Mouse (Mus musculus) 3134 (cell line): Measurements from ENCODE around the gene Rpl34.

Experiments used
- DNase-seq: peaks from one replicate; pipeline ENCODE4 v3.0.0-alpha.2; 2011; ENCODE audit warnings: low spot score; ENCODE audit not compliant: insufficient read length; ENCODE audit errors: extremely low read depth

Rpl34 gene

DNA sequence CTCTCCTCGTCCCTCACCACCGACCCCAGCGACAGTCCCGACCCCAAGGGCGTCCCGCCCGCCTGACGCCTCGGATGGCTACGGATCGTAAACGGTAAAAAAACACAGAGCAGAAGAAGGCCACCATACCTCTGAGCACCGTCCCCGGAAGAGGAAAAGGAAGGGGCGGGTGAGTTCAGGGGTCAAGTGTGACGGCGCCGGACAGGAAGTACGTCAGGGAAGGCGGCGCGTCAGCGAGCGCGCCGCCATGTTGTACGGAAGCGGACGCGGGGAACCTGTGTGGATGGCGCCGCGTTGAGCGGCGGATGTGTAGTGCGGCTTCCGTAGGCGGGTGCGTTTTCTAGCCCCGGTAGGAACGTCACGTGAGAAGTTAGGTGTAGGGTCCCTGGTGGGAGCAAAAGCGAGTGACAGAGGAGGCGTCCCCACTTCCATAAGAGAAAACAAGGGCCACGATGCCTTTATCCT lies at the start of gene Rpl34:
Rpl34 (minus strand) TSS at position 210 of the 465 bp plus-strand sequence.
- DNase-seq, result peak; percentile 97

DNA sequence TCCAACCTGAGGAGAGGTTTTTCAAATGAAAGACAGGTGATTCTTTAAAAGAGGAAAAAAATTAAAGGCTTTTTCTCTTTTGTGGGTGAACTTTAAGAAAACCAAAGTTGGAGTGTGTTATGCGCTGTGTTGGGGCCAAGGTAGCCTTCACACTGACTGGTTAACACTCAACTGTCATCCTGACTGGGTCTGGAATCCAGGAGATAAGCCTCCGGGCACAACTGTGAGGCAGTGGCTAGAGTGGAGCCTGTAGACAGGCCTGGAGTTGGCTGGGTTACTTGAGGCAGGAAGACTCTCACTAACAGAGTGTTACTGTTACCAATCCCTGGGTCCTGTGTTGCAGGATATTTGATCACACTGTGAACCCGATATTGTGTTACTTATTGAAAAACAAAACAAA lies 38.0 kb upstream of the Rpl34 start:
- no peak for DNase-seq

DNA sequence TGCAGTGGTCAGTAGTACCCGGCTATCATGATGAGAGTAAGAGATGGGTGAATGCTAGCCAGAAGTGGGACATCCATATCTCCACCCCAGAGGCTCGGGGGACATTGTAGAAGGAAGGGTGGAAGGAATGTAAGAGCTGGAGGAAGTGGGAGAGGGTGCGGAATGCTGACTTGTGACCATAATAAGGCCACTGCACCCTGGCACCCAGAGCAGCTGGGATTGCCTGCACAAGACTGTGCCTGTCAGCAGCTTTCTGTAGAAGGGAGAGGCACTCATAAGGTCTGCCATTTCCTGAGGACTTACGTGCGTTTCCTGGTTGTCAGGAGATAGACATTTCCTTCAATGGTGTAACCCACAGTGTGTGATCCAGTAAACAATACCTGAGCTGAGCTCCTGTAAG lies 33.9 kb upstream of the Rpl34 start:
- DNase-seq, result no peak

DNA sequence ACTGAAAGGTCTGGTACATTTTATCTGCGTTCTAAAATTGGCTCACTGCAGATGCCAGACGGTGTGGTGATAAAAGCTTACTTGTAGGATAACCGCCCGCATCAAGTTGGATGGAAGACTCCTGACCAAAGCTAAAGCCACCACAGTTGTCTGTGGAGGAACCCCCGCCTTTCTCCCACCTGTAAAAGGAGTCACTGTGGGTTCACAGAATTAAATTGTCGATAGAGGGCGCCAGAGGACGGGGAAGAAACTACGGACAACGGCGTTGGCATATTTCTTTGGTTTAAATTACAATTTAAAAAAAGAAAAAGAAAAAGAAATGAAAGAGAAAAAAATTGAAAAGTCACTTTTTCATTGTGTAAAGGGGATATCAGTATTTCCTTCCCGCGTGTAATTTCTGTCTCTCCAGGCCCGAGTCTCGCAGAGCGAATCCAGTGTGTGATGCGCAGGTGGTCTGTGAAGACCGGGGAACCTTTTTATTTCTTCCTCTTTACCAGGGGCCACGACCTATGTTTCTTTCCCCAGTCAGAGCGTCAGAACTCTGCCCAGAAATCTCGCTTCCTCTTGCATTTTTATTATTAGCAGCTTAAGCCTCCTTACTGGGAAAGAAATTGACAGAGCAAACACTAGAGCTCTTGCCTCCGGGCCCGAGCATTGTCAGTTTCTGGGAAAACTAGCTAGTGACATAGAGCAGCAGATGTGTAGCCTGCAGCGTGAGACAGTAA lies 30.7 kb upstream of the Rpl34 start:
- DNase-seq, result no peak

DNA sequence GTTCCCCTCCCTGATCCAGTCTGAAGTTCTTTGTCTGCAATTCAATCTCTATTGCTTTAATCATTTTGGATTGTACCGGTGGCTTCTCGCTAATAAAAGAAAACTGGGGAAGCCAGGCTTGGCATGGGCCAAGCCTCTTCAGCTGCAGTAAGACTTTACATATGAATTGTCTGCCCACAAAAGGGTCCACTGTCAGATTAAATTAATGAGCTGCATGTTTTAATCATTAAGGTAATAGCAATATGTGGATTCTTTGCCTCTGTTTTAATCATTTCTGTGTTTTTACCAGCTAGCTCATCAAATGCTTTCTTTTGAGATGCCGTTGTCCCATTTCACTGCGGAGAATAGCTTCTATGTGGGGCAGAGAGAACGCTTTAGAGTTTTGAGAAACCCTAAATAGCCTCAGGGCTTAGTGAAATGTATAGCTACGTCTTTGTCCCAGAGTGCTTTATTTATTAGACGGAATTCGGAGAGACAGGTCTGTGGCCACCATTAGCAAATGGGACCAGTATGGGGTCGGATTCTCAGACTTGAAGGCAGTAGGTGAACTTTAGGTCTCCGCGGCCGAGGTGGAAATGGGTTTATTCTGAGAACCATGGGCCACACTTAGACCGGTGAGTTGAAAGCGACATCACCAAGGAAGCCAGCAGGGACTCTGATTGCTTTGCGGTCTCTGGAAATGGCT lies 28.1 kb upstream of the Rpl34 start:
- DNase-seq, result no peak

DNA sequence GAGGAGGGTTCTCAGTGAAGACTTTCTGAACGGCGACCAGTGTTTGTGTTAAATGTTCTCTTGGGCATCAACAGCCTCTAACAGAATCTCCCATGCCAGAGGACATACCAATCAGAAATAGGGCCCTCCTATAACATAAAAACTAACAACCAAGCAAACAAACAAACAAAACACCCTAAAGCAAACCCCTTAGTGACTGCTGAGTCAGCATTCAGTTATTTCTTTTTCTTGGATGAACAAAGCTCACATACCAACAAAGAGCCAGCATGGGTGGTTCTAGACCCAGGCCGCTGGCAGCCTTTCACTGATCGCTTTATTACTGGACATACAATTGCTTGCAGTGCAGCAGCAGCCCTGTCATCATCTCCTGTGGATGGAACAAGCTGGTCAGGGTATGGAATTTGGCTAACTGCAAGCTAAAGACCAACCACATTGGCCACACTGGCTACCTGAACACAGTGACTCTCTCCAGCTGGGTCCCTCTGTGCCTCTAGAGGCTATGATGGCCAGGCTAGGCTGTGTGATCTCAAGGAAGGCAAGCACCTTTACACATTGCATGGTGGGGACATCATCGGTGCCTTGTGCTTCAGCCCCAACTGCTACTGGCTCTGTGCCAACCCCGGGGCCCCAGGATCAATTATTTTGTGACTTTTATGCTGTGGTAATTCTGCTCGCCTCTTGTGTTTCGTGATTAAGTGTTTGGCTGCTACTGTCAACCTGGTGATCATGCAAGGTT lies 27.1 kb upstream of the Rpl34 start:
- DNase-seq, result peak; percentile 46

DNA sequence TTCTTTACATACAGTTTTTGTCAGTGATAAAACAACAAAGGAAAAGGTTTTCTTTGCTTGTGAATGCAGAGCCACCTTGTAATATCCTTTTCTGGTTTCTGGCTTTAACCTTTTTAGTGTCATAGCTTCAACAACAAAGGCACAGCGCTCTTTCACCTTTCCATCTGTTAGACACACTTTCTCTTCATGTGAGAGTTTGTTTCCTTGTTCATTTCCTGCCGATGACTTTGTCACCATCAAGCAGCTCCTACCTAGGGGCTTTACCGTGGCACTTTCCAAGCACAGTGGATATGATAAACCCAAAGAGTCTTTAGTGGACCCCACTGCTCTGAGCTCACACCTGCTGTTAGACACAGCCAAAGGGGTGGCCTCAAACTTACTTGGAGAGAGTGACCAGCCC lies 19.0 kb upstream of the Rpl34 start:
- no peak for DNase-seq

DNA sequence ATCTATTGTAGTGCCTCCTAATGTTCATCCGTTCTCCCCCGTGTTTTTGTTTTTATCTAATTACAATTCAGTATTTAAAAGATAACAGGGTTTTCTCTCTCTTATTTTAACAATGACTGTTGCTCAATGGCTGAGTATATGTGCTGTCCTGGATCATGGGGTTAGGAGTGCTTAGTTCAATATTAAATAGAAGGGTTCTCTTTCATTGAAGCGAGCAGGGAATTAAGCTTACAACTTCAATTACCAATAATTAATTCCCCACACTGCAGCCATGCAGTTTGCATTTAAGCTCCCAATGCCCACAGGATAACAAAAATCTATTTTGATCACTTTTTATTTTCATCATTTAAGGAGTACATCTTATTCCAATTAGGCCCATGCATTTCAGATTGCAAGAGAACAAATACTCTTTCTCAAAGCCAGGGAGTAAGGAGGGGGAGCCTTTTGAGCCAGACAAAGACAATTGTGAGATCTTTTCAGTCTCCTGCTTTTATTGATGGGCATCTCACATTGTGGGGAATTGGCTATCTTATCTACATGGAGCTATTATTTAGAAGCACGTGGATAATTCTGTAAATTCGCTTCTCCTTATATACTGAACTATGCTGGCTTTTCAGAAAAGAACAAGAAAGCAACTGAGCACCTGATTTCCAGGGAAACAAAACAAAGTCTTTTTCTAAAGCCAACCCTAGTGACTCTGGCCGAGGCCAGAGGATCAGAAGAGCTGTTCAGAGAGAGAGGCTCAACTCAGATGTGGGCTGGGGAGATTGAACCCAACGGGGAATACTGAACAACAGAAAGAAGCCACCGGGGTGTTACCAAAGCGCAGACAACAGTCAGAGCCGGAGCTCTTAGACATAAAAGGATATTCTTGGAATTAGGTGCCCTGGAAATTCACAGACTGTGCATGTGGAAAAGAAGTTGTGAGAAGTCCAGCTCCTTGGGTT lies 16.7 kb upstream of the Rpl34 start:
- no peak for DNase-seq

DNA sequence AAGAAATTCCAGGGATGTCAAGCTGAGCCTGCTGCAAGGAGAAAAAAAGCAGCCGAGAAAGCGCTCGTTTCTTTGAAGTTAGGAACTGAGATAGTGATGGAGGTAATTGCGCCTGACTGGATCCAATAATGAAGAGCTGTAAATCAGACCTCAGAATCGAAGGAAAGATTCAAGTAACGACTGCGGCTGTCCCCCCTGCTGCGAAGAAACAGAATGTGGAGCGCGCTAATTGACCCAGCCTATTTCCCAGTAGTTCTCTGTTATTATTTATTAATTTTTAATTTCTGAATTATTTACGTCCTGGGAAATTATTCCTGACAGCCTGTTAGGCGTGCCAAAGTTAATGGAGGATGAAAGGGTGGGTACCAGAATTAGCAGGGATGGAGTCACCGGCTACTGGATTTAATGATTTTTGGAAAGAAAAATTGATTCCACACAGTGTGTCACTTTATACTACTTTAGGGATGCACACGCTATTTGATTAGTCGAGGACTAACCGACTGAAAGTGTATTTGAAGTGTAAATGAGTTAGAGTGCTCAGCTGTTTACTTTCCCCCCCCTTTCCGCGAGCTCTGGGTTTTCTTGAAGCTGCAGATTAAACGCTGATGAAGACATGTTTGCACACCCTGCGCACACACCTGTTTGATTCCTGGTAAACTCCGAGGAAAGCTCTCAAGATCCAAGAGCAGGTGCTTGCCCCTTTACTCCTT lies 7.6 kb upstream of the Rpl34 start:
- no peak for DNase-seq

DNA sequence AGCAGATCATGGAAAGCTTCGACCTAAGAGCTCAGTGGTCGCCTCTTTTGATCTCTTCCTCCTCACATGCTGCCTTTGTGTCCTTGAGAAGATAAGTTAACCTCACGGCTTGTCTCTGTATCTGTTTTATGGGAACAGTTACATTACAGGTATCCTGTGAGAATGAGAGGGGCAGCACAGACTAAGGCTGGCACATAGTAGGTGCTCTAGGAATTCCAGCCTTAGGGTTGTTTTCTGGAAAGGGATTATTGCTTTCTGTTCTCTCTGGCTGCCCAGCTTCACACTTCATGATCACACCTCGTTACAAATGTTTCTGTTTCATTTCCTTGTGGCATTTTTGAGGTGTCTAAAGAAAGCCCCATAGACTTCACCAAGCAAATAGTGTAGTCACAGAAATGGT lies 6.6 kb upstream of the Rpl34 start:
- no peak for DNase-seq

DNA sequence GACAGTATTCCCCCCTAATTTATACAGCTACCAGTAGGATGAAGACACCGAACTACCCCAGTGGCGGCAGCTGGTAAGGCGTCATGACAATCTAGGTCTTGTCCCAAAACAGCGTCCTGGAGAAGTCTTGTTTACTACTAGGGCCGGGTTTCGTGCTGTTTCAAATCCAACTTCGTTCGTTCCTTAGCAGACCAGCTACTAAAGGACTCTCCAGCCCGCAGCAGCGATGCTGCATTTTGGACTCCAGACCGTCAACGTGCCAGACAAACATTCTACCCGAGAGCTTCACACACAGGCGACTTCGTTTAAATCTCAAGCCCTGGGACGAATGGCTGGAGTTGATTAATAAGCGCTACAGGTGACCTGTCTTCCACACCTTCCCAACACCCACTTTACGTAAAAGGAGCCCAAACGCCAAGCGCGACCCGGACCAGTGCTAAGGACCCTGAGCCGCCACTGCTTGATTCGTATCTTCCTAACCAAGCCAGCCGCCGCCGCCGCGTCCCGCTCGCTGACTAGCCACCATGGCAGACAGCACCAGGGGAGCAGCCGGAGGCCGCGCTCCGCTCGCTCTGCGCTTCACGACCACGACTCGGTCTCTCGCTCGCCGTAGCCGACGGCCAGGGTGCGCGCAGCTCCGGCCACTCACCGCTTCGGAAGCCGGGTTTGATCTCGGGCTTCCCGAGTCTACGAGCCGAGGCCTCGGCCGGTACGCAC lies 568 bp downstream of the Rpl34 start:
- peak; percentile 42 for DNase-seq

DNA sequence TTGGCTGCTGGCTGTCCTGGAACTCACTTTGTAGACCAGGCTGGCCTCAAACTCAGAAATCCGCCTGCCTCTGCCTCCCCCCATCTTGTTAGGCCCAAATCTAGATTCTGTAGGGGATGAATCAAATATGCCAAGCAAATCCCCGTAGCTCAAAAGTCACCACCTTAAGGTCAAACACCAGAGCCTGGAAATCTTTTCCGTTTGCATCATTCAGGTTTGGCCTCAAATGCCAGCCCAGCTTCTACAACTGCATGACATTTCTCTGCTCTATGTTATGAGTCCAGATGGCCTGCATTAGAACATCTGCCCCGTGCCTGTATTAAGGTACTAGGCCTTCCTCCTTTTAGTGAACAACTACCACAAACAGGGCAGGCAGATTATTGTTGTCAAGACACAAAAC lies 2.5 kb downstream of the Rpl34 start:
- DNase-seq, result no peak

DNA sequence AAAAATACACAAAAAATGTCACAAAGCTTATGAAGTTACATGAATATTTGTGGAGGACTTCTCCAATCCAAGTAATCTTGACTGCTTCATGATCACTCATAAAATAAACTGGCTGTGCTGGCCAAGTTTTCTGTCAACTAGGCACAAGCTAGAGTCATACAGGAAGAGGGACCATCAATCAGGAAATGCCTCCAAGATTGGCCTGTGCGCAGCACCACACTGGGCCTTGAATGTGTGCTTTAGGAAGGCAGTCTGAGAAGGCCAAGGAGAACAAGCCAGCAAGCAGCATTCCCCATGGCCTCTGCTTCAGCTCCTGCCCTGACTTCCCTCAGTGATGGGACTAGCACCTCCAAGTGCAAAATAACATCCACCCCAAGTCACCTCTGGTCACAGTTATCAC lies 3.2 kb downstream of the Rpl34 start:
- no peak for DNase-seq

DNA sequence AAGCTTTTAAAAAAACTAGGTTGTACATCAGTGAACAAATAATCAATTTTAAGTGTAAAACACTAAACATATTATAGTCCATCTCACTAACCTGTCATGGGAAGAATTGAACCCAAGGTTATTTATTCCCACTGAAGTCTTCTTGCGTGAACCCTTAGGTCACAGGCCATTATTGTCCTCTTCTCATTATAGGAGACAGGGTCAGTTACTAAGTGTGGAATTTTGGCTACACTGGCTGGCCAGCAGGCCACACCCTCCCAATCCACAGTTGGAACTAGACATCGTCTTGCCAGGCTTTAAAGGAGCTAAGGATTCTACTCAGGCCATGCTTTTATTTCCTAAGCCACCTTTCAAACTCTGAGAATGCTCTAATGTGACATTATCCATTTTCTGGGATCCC lies 4.5 kb downstream of the Rpl34 start:
- DNase-seq, result no peak

DNA sequence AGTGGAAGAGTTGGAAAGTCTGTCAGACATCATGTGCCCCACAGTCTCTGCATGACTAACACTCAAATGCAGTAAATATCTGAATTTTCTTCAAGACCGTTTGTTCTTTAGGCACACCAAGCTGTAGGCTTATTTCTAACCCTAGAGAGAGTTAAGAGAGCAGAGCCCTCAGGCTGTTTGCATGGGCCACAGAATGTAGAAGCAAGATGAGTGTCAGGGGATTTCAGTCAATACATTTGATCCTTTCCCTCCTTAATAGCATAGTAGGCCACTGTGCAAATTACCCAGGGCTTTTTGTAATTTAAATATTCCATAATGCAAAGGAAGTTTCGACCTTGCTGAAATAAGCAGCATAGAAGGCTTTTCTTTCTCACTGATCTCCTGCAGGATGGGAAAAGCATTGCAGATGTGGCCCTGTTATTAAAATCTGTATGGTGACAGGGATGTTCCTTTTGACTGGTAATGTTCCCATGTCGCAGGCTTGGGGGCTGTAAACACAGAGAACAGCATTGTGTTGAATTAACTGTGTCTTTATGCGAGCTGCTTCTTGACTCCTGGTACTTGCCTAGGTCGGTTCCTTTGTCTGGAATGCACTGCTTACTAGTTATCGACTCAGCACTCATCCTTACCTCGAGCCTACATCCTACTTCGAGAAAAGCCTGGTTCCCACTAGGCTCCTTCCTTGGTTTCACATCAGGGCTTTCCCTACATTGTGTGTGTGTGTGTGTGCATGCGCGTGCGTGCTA lies 7.3 kb downstream of the Rpl34 start:
- no peak for DNase-seq

DNA sequence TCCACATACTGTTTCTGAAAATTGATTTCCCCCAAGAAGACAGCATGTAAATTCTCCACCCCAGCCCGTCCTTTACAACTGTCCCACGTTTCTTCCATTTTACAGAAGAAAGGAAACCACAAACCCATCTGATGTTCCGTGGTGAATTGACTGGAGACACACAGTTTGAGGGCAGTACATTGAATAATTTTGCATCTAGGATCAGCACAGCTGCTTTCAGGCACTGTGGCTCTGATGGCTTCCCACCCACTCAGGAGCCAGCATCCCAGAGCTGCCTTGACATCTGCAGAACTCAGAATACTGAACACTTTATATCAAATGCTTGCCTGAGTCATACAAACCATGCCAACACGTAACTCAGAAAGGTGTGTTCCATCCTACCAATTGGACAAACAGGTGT lies 10.0 kb downstream of the Rpl34 start:
- DNase-seq, result no peak

DNA sequence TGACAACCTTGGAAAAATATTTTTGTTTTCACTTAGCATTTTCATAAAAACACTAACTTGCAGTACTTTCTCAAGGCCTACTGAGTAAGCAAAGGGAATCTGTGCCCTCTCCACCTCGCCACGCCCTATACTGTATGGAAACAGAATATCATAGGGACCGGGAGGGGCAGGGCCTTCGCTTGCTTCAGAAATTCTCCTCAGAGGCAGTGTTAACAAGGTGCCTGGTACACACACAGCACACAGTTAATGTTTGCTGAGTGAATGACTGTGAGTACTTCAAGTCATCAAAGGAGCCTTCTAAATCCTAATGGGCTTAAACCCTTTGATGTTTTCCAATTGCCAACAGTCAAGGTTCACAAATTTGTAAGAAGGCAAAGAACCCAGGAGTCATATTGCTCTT lies 11.3 kb downstream of the Rpl34 start:
- no peak for DNase-seq

DNA sequence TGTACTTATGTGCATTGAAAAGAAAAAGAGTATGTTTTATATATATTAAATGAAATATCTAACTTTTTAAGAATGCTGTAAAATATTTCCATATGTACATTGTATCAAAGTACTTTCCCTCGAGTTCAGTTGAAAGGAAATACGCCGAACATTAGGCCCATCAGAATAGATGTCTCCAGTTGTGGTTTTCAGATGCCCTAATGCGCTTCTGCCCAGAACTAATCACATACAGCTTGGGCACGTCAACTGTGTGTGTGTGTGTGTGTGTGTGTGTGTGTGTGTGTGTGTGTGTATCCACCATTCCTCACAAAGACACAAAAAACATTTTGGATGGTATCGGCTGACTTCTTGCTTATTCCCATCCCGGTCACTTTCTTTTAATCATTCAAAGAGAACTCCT lies 13.6 kb downstream of the Rpl34 start:
- no peak for DNase-seq
